Mouse (Mus musculus) induced T-regulatory cell, adult 2 months (primary cell): Measurements from ENCODE around the gene Aarsd1.
"Not testable (repeated sequence)": the region's sequence is repeated elsewhere in the genome, so short reads cannot be mapped to it uniquely, and the experiment has no call there.

Experiments
- DNase-seq: peaks from one replicate; pipeline ENCODE4 v3.0.0-alpha.2; 2012; ENCODE audit warnings: low read depth

The Aarsd1 gene

GRCm38 (mm10) chr11:101417101-101417855 lies at the start of gene Aarsd1:
Gene Aarsd1, minus strand, starts transcription at chr11:101417615.
- peak; percentile 91 for DNase-seq

- not testable (repeated sequence) for DNase-seq
Observed at GRCm38 (mm10) chr11:101466552-101466950, 49.1 kb upstream of the Aarsd1 start.

- DNase-seq, result peak; percentile 86
Observed at GRCm38 (mm10) chr11:101465869-101466551, 48.6 kb upstream of the Aarsd1 start, which contains the start of gene Vat1. Gene Vat1, minus strand, starts transcription at chr11:101466230.

GRCm38 (mm10) chr11:101465101-101465868 lies 47.9 kb upstream of the Aarsd1 start:
- DNase-seq, result peak; percentile 73

GRCm38 (mm10) chr11:101464211-101465100 lies 47.0 kb upstream of the Aarsd1 start, which contains the start of gene Rnd2:
Gene Rnd2, plus strand, starts transcription at chr11:101464999.
- peak; percentile 50 for DNase-seq

GRCm38 (mm10) chr11:101462583-101463440 lies 45.4 kb upstream of the Aarsd1 start:
- no peak for DNase-seq

GRCm38 (mm10) chr11:101462141-101462540 lies 44.7 kb upstream of the Aarsd1 start:
- DNase-seq, result no peak

- no peak for DNase-seq
Observed at GRCm38 (mm10) chr11:101460321-101460720, 42.9 kb upstream of the Aarsd1 start.

- no peak for DNase-seq
Observed at GRCm38 (mm10) chr11:101459716-101460115, 42.3 kb upstream of the Aarsd1 start.

GRCm38 (mm10) chr11:101458217-101458616 lies 40.8 kb upstream of the Aarsd1 start:
- DNase-seq, result no peak

- DNase-seq, result no peak
Observed at GRCm38 (mm10) chr11:101457631-101458030, 40.2 kb upstream of the Aarsd1 start.

- no peak for DNase-seq
Observed at GRCm38 (mm10) chr11:101455627-101456026, 38.2 kb upstream of the Aarsd1 start.

- no peak for DNase-seq
Observed at GRCm38 (mm10) chr11:101454702-101455101, 37.3 kb upstream of the Aarsd1 start.

- DNase-seq, result no peak
Observed at GRCm38 (mm10) chr11:101452093-101452774, 34.8 kb upstream of the Aarsd1 start.

- no peak for DNase-seq
Observed at GRCm38 (mm10) chr11:101451536-101451935, 34.1 kb upstream of the Aarsd1 start.

GRCm38 (mm10) chr11:101450394-101450793 lies 33.0 kb upstream of the Aarsd1 start:
- peak; percentile 65 for DNase-seq

- DNase-seq, result not testable (repeated sequence)
Observed at GRCm38 (mm10) chr11:101449596-101449995, 32.2 kb upstream of the Aarsd1 start.

GRCm38 (mm10) chr11:101448899-101449298 lies 31.5 kb upstream of the Aarsd1 start:
- peak; percentile 50 for DNase-seq

GRCm38 (mm10) chr11:101448274-101448746 lies 30.9 kb upstream of the Aarsd1 start, which contains the start of gene Ifi35:
Gene Ifi35, plus strand, starts transcription at chr11:101448407.
- peak; percentile 95 for DNase-seq

- no peak for DNase-seq
Observed at GRCm38 (mm10) chr11:101447786-101448185, 30.4 kb upstream of the Aarsd1 start.
